Mouse (Mus musculus) intestine, embryonic 14.5 days (tissue): ENCODE results near the gene Cyren. TPM values are rescaled to one million over a fixed set of nuclear protein-coding genes. Genes with fewer than 3 reads are reported as not detected.

ENCODE experiments used
- ATAC-seq: fragments of 200-750 bp; cut with Nextera tagmentation; replicated peaks from 2 replicates; pipeline ENCODE4 v1.8.0; 2017; ENCODE audit warnings: low read depth, moderate number of reproducible peaks, moderate TSS enrichment, moderate library complexity; ENCODE audit not compliant: low FRiP score, low TSS enrichment
- DNase-seq: peaks from one replicate; pipeline ENCODE4 v3.0.0-alpha.2; 2018; ENCODE audit warnings: low spot score
- H3K27ac ChIP-seq: fragments of 300-500 bp; sonication (generic); 2 replicates; pipeline ENCODE4 v1.5.1; 2014; ENCODE audit warnings: low read depth, mild to moderate bottlenecking, control low read depth
- H3K27me3 ChIP-seq: fragments of 300-500 bp; sonication (generic); replicated peaks from 2 replicates; pipeline ENCODE4 v1.6.1; 2014; ENCODE audit warnings: low read length, control low read depth; ENCODE audit not compliant: control insufficient read depth, insufficient read depth
- H3K36me3 ChIP-seq: fragments of 300-500 bp; sonication (generic); 2 replicates; pipeline ENCODE4 v1.6.1; 2014; ENCODE audit warnings: low read length, control low read depth; ENCODE audit not compliant: control insufficient read depth, insufficient read depth
- H3K4me1 ChIP-seq: fragments of 300-500 bp; sonication (generic); replicated peaks from 2 replicates; pipeline ENCODE4 v1.6.1; 2014; ENCODE audit warnings: low read length, control low read depth, mixed read lengths; ENCODE audit not compliant: control insufficient read depth, insufficient read depth
- H3K4me2 ChIP-seq: fragments of 300-500 bp; sonication (generic); 2 replicates; pipeline ENCODE4 v1.6.1; 2014; ENCODE audit warnings: low read length
- H3K4me3 ChIP-seq: fragments of 300-500 bp; sonication (generic); 2 replicates; pipeline ENCODE4 v1.5.1; 2014; ENCODE audit warnings: low read depth, low read length, control low read depth, mixed read lengths
- H3K9ac ChIP-seq: fragments of 300-500 bp; sonication (generic); 2 replicates; pipeline ENCODE4 v1.6.1; 2014; ENCODE audit warnings: mild to moderate bottlenecking, low read length
- H3K9me3 ChIP-seq: fragments of 300-500 bp; sonication (generic); 2 replicates; pipeline ENCODE4 v1.6.1; 2016; ENCODE audit warnings: low read length, control low read depth; ENCODE audit not compliant: control insufficient read depth
- WGBS: fragments of 180-500 bp; shearing (Covaris S2); extraction: QIAGEN DNeasy Blood & Tissue Kit; methylation state at CpG from one replicate; pipeline ENCODE4 v1.1.7; 2014; 5-methylcytosine and 5-hydroxymethylcytosine counted together
- polyA plus RNA-seq: library from polyadenylated mRNA; unstranded; fragments of >200 nt; fragmentation: Nextera tagmentation; extraction: Ambion mirVana; gene quantifications from 2 replicates; pipeline ENCODE4 v1.2.1, GENCODE M21; 2014

Cyren gene
- 9.4 and 9.7 TPM in 2 replicates for polyA plus RNA-seq

DNA sequence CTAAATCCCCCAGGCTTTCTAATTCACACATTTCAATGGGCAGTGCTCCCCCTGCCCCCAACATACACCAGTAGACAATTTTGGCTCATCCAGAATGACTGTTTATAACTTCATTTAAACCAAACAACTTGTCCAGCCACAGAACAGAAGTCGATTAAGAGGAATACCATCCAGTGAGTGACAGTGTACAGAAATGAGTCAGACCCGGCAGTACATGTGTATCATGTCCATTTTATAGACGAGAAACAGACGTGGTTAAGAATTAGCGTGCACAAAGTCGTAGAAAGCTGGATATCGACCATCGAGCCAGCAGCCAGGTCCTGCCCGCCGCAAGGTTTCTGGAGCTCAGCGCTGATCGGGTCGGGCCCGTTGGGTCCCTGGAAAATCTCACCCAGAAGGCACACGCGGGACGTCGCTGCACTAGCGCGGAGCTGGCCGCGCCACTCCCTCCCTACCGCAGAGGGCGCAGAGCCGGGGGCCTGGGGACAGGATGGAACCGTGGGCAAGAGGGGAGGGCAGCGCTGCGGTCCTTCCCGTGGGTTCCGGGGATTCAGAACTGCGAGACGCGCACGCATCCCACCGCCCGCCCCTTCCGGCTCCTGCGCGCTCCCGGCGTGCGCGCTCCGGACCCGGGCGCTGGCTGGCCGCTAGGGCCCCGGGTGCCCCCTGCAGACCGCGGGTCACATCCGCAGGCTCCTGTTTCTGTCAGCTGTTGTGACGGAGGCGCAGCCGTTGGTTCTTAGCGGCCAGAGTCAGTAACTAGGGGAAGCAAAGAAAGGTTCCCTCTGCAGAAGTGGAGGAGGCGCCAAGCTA, at the start of gene Cyren:
Gene Cyren, minus strand, starts transcription at position 552 of the 813 bp plus-strand sequence.
- H3K4me2 ChIP-seq = peak within 1 kb of the TSS; percentile 60
- ATAC-seq (peak; percentile 91), DNase-seq (peak; percentile 90)
- H3K27me3 ChIP-seq = no peaks in the 10 kb centered on the region
- peak within 1 kb of the TSS; percentile 80 for H3K9ac ChIP-seq
- H3K4me1 ChIP-seq = peaks cover 20% of the 10 kb centered on the region; the same call in 1 of the 2 replicates
- peaks cover 18% of the 10 kb centered on the region for H3K36me3 ChIP-seq
- peak within 1 kb of the TSS; percentile 61 for H3K4me3 ChIP-seq
- H3K27ac ChIP-seq = peak within 1 kb of the TSS; percentile 86
- WGBS = under 1% methylated on average over 55 of the region's 56 CpGs
- no peaks in the 10 kb centered on the region for H3K9me3 ChIP-seq

GRCm38 (mm10) chr6:34927594-34927993, 49.7 kb upstream of the Cyren start:
- no peaks in the 10 kb centered on the region for H3K27me3 ChIP-seq
- H3K9me3 ChIP-seq = no peaks in the 10 kb centered on the region
- 93% methylated on average over 8 of the region's 8 CpGs for WGBS
- no peak for ATAC-seq
- no peaks in the 10 kb centered on the region for H3K36me3 ChIP-seq
- no peak overlapping the region for H3K4me3 ChIP-seq
- DNase-seq = no peak
- no peaks in the 10 kb centered on the region for H3K4me1 ChIP-seq
- H3K4me2 ChIP-seq = no peak overlapping the region
- no peak overlapping the region for H3K9ac ChIP-seq
- H3K27ac ChIP-seq = no peak overlapping the region

DNA sequence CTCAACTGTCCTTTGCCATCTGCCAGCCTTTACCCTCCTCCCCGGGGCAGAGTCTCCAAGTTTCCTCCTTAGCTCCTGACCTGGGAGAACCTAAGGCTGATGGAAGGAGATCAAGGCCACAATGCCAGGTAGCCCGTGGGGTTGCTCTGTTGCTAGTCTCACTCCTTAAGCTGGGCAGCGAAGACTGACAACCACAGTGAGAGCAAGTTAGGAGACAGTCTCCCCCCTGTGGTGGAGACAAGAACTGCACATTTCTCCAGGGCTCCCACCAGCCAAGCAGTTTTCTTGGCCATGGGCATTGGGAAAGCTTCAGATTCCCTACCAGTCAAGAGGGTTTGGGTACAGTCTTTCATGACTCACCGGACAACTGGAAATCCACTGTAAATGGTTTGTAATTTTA, 49.3 kb upstream of the Cyren start:
- WGBS = 44% methylated on average over 4 of the region's 4 CpGs
- no peak overlapping the region for H3K4me2 ChIP-seq
- no peak overlapping the region for H3K4me3 ChIP-seq
- no peak overlapping the region for H3K9ac ChIP-seq
- H3K27me3 ChIP-seq = no peaks in the 10 kb centered on the region
- no peaks in the 10 kb centered on the region for H3K36me3 ChIP-seq
- ATAC-seq (no peak), DNase-seq (peak; percentile 85)
- H3K4me1 ChIP-seq = no peaks in the 10 kb centered on the region
- no peaks in the 10 kb centered on the region for H3K9me3 ChIP-seq
- H3K27ac ChIP-seq = no peak overlapping the region

- DNase-seq (no peak), ATAC-seq (no peak)
- H3K27me3 ChIP-seq = no peaks in the 10 kb centered on the region
- H3K4me3 ChIP-seq = no peak overlapping the region
- H3K36me3 ChIP-seq = no peaks in the 10 kb centered on the region
- H3K4me1 ChIP-seq = no peaks in the 10 kb centered on the region
- no peak overlapping the region for H3K9ac ChIP-seq
- no peaks in the 10 kb centered on the region for H3K9me3 ChIP-seq
- no peak overlapping the region for H3K27ac ChIP-seq
- WGBS = 67% methylated on average over 14 of the region's 14 CpGs
- H3K4me2 ChIP-seq = no peak overlapping the region
These were observed 44.1 kb upstream of the Cyren start for GRCm38 (mm10) chr6:34921941-34922340.

DNA sequence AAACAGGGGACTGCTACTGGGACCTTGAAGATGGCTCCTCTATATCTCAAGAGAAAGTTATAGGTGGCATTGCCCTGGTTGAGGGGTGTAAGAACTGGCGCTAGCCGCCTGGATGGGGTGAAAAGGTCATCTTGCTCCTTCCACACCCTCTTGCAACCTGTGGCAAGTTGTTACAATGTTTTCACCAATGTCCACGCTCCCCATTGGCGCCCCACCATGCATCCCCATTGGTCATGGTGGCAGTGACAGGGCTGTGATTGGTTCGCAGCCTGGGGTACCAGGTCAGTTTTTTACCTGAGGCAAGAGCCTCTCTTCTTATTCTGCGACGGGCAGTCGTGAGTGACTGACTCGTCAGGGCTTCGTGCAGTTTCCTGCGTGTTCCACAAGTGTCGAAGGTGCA, 42.8 kb upstream of the Cyren start:
- Histone ChIP-seq H3K27ac (no peak overlapping the region), H3K4me1 (no peaks in the 10 kb centered on the region), H3K36me3 (no peaks in the 10 kb centered on the region), H3K9me3 (no peaks in the 10 kb centered on the region), H3K4me2 (no peak overlapping the region), H3K9ac (no peak overlapping the region), H3K4me3 (no peak overlapping the region), H3K27me3 (no peaks in the 10 kb centered on the region)
- WGBS = 95% methylated on average over 12 of the region's 12 CpGs
- ATAC-seq (no peak), DNase-seq (no peak)

DNA sequence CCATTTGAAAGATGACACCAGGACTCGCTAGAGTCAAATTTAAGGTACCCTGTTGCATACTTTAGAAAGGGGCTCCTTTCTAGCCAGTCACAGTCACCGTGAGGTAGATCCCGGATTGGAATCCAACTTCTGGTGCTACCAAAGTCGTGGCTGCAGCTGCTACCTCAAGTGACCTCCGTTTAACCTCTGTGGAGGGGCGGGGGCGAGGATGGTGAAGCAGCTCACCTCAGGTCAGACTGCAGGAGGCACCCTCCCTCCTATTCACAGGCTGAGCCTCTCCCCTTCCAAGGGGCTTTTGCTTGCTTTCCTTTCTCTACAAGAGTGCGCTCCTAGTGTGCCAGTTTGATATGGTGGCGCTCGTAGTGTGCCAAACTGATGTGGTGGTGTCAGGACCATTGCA, 42.1 kb upstream of the Cyren start, which contains the start of gene Stra8:
Gene Stra8, plus strand, starts transcription at position 208 of the 400 bp plus-strand sequence.
- H3K36me3 ChIP-seq = no peaks in the 10 kb centered on the region
- no peak for DNase-seq
- H3K27me3 ChIP-seq = no peaks in the 10 kb centered on the region
- 40% methylated on average over 10 of the region's 10 CpGs for WGBS
- H3K27ac ChIP-seq = no peak within 1 kb of the TSS
- H3K4me2 ChIP-seq = no peak within 1 kb of the TSS
- H3K9ac ChIP-seq = no peak within 1 kb of the TSS
- H3K4me1 ChIP-seq = no peaks in the 10 kb centered on the region
- H3K9me3 ChIP-seq = no peaks in the 10 kb centered on the region
- ATAC-seq = no peak
- no peak within 1 kb of the TSS for H3K4me3 ChIP-seq

- H3K9me3 ChIP-seq = no peaks in the 10 kb centered on the region
- no peak overlapping the region for H3K27ac ChIP-seq
- H3K4me3 ChIP-seq = no peak overlapping the region
- no peak for DNase-seq
- WGBS = 75% methylated on average over 7 of the region's 7 CpGs
- H3K4me1 ChIP-seq = no peaks in the 10 kb centered on the region
- H3K4me2 ChIP-seq = no peak overlapping the region
- no peak for ATAC-seq
- H3K27me3 ChIP-seq = no peaks in the 10 kb centered on the region
- no peak overlapping the region for H3K9ac ChIP-seq
- H3K36me3 ChIP-seq = no peaks in the 10 kb centered on the region
These were observed 41.3 kb upstream of the Cyren start for GRCm38 (mm10) chr6:34919146-34919545.

DNA sequence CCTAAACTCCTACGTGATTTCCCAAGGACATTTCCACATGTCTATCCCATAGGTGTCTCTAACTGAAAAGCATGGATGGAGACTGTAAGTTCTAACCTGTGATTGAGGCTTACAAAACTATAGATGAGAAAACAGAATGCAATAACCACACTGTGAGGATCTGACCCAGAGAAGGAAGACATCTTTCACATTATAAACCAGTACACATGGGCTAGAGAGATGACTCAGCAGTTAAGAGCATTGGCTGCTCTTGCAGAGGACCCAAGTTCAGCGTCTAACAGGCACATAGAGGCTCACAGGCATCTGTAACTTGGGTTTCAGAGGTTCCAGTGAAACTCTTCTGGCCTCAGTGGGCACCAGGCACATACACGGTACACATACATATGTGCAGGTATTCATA, 36.6 kb upstream of the Cyren start:
- Histone ChIP-seq H3K36me3 (no peaks in the 10 kb centered on the region), H3K9ac (no peak overlapping the region), H3K27me3 (no peaks in the 10 kb centered on the region), H3K4me3 (no peak overlapping the region), H3K27ac (no peak overlapping the region), H3K4me1 (peaks cover 7% of the 10 kb centered on the region), H3K4me2 (no peak overlapping the region), H3K9me3 (no peaks in the 10 kb centered on the region)
- WGBS = 87% methylated on average over 3 of the region's 3 CpGs
- ATAC-seq (no peak), DNase-seq (no peak)
